Mouse (Mus musculus) kidney, postnatal 25 days (tissue): ENCODE results near the gene App.

Experiments
- DNase-seq, 2 experiments: peaks; one replicate each; pipeline ENCODE4 v3.0.0; 2021; ENCODE audit warnings: mixed read lengths in 2 of 2

Gene App

DNA sequence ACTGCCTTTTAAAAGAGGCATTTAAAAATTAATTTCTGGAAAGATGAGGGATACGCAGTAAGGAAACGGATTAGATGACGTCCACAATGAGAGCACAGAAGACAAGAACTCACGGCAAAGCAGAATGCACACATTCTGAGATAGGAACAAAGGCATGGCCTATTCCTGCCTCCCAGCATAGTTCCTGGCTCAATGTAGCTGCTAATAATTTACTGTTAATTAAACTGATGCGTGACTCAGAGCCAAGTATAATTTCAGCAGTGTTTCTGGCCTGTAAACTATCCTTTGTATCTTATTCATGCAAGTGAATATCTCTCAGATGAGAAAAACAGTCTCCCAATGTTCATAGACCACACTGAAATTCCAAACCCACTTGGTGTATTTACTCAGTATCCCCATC is 154.3 kb downstream of the App start:
- no peak for DNase-seq

DNA sequence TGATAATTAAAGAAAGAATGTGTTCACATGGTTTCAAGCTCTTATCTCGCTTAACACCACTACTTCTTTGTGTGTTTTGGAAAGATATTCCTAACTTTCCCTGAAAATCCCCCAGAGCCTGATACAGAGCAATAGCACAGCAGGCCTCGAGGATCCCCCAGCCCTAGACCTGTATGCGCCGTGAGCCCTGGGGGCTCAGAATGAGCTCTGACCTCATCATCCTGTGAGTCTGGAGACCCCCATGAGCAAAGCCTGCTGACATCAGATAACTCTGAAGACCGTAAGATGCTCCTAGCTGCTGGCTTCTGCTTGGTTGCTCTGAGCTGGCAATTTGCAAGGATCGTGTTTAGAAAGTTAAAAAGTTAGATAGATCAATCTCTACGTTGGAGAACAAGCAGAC is 155.7 kb downstream of the App start:
- no peak for DNase-seq

DNA sequence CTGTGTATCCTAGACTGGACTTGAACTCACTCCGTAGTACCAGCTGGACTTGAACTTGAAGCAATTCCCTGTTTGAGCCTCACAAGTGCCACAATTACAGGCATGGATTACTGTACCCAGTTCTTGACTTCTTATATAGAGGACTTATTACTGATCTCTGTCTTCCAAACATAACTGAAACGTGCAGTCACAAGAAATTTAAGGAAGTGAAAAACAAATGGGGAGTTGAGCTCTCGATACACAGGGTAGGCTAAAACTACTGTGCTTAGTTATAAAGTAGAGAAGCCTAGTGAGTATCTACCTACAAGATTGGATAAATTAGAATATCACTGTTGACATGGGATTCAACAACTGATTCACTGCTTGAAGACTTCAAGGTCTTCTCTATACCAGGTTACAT is 160.9 kb downstream of the App start:
- DNase-seq, result no peak

DNA sequence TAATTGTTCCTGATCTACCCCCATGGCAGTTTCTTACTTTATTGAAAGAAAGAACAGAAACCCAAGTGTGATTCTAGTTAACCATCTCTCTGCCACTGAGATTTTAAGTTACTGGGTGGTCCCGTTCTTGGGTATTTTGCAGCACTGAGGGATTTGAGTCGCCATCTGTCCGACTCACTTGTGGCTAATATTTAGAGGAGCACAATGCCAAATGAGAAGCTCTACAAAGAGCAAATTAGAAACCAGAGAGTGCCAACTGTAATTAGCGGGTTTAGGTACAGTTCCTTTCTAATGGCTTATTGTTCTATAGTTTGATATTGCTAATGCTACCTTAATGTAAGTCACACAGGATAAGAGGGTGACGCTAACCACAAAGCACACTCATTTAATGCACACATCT is 161.4 kb downstream of the App start:
- DNase-seq, result no peak

DNA sequence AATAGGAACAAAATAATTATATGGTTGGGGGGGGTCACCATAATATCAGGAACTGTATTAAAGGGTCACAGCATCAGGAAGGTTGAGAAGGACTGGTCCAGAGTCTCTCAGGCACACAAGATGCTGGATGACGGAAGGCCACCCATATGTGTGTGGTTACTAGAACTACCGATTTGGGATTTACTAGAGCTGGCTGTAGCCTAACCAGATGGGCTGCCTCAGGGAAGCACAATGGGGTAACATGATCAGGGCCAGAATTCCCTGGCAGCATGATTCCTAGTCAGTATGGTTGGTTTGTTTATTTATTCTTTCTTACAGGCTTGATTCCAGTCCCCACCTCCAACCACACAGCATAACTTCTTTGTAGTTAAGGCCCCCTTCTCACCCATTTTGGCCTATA is 162.9 kb downstream of the App start:
- DNase-seq, result no peak

DNA sequence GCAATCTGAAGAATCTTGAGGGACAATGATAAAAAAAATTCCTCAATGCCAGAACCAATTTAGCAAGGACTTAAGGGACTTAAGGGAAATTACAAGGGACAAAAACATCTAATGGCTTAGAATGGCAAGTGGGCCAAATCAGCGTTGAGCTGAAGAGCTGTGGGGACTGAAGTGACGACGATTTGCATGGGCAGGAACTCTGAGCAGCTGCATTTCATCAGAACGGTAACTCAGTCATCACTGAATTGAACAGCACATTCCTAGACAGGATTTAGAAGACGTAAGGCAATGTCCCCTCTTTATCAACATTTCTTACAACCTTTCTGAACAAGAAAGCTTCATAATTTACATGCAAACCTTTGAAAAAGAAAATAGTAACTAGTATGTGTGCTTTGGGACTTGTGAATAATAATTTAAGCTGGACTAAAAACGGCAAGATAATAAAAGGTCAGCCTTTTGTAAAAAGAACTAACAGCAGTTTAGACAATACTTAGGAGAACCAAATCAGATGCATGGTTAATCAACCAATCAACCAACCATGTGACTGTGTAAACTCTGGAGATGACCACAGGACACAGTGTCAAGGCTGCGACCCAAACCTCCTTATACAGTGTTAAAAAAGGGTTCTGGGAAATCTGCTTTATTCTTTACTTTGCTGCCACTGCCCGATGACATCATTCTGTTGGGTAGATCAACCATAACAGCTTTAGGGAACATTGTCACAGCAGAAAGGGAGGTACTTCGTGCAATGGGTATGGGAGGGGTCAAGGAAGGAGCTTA is 164.5 kb downstream of the App start:
- no peak for DNase-seq

DNA sequence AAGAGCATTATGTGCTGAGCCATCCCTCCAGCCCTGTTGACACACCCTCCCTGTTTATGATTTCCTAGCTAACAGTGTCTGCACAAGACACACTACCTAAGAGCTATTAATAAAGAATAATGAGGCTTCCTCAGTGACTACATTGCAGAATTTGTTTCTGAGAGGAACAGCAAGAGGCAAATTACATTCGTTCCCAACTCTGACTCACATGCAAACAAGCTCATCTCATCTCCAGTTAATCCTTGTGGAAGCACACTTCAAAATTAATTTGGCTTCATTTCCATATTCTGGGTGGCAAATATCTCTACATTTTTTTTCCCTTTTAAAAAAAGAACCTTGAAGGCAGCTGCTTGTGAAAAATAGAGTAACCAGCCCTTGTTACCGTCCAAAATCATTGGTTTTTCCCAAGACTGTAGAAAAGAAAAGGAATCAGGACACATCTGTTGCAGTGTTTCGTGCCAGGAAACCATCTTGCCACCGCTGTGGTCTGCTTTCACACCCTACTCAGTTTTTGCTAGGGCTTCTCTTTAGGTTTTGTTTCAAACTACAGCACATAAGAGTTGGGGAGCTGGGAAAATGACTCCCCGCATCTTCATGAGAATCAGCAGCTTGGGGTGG is 171.5 kb downstream of the App start:
- DNase-seq, result no peak

DNA sequence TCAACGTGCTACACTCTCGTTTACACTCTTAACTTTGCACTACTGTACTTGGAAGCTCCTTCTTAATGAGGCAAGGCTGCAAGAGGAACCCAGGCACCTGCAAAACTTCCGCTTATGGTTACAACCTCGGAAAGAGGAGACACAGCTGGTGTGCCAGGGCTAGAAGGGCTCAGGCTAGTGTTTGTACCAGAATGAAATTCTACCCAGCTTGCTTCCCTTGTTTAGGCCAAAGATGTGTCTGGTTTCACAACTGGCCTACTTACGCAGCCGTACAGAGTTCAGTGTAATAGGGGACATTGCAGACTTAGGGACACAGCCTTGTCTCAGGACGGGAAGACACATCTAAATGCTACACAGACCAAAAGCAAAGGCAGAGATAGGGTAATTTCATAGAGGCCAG is 173.3 kb downstream of the App start:
- no peak for DNase-seq

DNA sequence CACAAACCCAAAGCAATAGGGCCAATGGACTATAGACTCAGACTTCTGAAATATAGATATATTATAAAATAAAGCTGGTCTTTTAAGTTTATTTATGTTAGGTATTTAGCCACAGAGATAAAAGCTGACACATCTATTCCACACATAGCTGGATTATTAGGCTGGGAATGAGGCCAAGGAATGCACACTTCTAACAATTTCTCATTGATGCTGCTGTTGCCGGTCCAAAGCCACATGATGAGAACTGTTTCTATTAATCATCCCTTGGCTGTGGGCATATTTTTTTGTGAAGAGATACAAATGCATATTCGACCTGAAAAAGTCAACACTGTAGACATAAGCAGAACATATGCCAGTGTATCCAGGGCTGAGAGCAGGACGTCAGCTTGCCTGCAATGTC is 176.0 kb downstream of the App start:
- DNase-seq, result no peak

DNA sequence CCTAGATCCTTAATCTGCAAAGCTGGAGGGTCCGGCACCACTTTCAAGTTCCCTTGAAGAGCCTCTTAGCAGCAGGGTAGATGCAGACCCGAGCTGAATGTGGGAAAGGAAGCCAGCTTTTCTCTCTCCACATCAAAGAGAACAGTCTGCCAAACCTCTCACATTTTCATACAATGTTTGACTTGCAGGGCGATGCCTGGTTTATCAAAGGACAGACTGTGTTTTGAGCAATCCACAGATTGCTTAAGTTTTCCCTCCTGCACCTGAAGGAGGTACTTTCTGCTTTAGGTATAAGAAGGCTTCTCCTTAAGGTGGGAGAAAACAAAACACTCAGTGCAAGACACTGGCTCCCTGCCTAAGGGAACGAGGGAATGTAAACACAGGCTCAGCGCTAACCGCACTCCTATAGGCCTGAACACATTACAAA is 178.1 kb downstream of the App start:
- DNase-seq, result no peak

DNA sequence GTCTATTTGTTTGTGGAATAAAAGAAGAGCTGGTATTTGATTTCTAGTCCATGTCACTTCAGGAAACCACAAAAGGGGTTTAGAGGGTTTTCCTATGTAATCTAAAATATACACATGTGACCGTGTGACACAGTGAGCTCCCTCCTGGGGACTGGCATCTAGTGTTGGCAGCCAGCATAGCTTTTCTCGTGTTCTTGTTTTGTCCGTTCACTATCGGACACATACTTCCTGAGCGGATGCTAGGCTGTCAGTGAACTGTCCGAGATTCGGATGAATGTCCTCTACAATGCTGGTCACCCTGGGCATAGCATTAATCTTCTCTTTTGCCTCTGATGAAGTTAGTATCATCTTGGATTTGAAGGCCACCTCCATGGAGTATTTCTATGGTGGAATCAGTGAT is 180.7 kb downstream of the App start:
- DNase-seq, result no peak

DNA sequence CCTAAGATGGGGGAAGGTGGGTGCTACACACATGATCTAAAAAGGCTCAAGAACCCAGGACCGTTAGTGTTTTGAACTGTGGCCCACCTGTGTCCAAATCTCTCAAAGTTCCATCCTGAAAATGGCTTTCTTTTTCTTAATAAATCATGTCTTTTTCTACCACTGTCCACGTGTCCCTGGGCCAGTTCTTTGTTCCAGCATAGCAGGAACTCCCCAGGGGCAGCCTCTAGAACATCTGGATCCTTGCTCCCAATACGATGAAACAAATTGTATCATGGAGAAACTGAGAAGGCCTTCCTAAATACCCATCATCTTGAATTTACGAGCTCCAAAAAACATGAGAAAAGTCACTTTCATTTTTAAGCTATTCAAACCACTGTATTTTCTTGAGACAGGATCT is 182.6 kb downstream of the App start:
- DNase-seq, result no peak

DNA sequence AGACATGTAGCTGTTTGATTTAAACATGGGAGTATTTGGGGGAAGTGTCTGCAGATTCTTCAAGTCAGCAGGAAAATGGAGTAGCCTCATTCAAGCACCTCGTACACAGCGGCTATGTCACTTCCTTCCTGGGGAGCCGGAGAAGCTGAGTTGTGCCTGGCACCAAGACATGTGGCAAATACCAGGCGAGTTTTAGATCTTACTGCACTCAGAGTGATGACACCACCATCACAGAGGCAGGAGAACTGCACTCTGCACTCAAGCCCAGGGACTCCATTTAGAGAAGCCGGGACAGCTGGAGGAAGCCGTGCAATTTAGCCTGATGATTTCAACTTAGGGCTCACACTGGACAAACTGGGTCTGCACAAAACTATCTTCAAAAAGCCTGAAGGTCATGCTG is 183.6 kb downstream of the App start:
- DNase-seq, result no peak

DNA sequence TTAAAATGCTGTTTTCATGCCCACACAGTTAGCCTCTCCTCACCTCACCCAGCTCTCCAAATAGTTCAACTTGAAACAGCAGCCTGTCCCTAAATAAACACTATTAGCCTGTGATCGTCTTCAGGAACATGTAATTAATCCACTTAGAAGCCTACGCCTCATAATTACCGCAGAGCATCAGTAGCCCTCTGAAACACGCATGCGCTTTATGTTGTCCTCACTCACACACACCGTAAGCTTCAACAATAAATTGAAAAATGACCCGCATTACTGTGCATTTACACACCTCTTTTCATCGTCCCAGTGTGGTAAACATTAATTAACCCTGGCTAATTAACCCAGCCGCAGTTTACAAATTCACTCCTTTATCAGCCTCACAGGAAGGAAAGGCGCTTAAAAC is 184.1 kb downstream of the App start:
- DNase-seq, result no peak

DNA sequence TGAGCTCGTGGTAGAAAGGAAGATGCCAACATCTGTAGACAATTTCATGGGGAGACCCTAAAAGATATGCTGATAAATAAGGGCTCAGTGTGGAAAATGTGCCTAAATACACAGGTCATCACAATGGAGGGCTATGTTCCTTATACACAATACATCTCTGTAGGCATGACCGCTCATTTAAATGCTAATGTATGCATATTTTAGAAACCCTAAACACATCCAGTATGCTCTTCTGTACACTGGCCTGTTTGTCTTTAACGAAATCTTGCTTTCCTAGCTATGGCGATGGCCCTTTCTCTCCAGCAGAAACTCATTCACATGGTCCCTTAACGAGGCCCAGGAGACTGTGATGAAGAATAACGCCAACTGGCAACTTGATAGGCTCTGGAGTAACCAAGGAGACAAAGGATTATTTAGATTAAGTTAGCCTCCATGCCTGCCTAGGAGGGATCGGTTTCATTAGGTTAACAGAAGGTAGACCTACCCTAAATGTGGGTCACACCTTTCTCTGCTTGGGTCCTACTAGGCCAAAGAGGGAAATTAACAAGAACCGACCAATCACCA is 185.8 kb downstream of the App start:
- DNase-seq, result no peak

DNA sequence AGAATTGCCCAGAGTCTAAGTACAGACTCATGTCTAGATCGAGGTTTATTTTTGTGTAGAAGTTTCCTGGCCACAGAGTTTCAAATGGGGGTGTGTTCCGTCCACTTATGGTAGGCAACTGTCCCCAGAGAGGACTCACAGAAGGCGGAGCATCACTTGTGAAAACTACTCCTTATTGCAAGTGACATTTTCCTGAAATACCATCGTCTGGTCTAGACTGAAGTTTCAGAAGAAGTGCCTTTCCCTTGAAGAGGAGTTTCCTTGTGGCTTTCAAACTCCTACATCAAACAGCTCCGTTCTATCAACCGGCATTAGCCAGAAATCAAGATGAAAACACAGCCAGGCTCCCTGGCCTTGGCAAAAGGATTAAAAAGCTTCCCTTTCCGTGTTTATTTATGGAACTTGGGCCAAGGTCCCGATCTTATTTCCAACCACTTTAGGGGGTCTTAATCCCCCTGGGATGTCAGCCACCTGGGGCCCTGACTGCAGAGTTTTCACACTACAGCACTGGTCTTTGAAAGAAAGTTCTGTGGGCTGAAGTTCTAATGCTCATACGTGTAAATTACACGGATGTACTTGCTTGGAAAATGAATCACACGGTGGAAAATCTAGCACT is 187.4 kb downstream of the App start:
- DNase-seq, result no peak

DNA sequence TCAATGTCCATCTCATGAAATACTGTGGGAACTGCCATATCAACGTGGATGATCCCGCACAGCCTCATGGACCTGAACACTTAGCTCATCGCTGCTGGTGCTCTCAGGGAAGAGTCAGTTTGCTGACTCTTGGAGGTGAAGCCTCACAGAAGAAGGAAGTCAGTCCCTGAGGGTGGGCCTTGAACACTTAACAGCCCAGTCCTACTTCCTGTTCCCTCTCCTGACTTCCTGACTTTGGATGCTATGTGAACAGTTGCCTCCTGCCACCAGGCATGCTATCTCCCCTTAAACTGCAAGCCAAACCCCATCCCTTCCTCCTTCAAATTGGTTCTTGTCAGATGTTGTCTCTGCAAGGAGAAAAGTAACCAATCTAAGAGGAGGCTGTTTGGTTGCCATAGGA is 188.2 kb downstream of the App start:
- DNase-seq, result no peak

DNA sequence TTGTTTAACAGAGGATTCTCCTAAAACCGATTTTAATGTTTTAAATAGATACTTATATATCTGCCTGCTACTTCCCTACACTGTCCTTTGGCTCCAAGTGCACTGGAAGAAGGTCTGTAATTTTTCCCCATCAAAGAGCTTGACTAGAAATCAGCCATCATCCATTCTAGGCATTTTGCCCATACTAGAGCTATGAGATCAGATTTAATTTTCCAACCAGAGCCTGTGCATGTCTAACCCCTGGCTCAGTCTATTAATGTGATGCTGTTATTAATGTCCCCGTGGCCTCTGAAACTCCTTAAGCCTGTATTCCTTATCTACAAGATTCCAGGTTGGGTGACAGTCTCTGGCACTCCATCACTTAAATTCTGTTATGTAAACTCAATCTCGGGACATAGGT is 190.1 kb downstream of the App start:
- DNase-seq, result no peak

DNA sequence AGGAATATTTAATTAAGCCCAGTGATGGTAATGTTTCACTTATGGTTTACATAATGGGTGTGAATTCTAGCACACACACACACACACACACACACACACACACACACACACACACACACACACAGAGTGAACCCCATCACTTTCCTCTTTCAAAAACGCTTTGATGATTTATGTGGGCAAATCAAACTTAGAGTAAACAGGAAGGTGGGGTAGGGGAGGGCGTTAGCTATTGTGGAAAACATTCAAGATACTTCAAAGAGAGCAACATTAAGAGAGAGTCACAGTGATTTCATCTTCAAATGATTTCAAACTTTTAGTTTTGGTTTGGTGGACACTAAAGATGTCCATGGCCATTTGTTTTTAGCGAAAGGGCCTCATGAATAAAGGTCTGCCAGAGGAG is 191.0 kb downstream of the App start:
- DNase-seq, result no peak

DNA sequence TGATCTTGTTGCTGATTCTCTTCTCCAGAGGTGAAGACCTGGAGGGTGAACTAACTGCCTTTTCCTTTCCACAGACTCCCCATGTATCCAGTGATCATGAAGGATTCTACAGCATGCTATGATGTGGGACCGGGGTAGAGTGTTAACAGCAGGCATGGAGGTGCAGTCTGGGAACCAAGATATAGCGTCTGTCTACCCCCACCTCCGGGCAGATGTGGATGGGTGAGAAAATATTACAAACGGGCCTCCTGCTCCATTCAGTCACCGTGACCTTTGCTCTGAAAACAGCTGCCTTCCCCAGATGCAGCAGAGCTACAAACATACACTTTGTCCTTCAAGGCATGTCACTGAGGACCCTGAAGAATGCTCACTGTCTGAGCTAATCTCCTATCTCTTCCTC is 195.0 kb downstream of the App start:
- DNase-seq, result no peak

DNA sequence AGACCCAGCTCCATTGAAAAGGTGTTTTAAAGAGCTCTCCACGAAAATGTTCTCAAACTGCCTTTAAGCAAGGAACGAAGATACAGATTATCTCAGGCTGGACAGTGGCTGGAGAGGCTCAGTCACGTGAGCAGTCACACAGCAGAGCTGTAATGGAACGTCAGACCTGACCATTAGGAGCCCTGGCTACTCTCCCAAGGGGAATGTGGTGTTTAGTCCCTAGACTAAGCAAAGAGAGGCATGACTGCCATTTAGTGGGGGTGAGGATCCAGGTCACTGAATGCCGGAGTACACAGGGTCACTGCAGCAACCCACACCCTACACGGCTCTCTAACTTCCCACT is 199.4 kb downstream of the App start:
- no peak for DNase-seq

DNA sequence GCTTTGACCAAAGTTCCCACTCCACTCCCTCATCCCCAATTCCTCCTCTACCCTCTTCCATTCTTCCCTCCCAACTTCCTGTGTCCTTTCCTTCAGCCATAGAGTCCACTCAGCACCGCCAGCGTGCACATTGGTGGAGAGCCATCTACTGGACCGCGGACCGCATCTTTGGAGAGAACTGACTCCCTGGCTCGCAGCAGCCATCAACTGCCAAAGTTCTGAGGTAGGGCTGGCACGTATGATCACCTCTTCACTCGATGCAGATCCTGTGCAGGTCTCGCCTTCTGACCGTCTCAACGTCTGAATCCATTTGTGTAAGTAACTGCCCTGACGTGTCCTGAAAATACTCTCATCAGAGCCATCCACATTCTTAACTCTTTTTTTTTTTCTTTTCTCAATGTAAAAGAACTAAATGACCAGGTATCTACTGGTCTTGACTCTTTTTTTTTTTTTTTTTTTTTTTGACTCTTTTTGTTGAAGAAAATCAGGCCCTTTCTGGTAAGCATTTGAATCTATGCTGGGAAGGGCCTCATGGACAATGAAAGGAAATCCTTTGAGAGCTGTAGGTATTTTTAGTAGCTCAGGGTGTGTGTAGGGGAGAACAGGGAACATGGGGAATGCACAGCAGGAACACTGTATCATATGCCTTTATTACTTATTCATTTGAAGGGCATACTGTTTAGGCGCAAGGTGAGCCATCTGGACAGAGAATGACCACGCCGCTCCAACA is 200.0 kb downstream of the App start:
- DNase-seq, result no peak

DNA sequence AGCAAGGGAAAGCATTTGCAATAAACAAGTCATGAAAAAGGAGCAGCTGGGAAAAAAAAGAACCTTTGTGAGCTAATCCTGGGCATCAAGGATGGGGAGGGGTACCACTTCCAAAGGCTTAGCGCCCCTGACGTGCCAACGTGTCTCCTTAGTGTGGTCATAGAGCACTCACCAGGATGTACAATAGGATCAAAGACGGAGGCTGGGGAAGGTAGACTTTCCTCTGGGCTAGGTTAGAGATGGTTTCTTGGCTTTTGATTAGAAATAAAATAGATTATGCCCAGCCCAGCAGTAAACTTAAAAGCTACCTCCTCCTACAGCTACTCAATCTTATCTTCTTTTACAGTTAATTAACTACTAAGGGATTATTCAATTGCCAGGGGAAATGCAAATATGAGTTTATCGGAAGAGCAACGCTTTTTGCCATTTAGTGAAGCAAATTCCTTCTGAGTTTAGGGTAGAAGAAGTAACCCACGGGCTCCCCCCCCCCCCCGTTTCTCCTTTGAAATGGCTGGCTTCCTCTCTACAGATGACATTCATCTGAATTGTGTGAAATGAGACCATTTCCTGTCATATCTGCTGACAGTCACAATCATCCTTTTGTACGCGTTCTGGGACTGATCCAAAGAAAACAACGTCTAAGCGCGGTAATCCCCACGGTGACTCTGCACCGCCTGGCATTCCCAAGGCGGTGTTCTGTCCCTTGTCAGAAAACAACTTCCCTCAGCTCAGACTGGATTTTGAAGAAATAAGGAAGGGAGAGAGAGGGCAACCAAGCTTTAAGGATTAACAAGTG is 201.8 kb downstream of the App start:
- peak in 1 of 2 experiments; percentile 41 for DNase-seq
